In the genomic region with DNA sequence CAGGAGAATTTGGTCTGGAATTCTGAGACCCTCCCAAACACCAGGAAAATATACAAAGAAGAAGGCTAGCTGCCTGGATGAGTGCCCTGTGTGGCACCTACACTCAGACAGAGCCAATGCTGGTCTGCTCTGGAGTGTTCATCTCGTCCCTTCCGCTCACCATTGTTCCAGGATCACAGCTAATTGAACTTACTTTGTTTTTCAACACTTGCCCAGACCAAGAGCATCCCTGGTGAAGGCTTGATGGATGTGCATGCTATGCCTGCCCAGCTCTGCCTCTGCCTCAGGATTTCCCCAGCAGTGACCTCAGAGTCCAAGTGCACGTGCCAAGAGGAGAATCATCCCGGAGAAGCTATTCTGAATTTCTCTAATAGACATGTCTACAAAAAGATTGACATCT, we compare ENCODE assay signal across 14 mouse cellular contexts.
"Had no signal": no experiment of that assay in that cellular context is flagged by ENCODE, and none has a peak within 500 bp of the region (broad histone marks: within the 10 kb centered on the region; RNA-seq: fewer than 3 reads in every experiment).

No protein-coding gene starts in this region.

- H3K36me3 ChIP-seq: hindbrain, embryonic 15.5 days; limb, embryonic 12.5 days; liver, embryonic 13.5 days; neural tube, embryonic 15.5 days had no signal

- H3K9ac ChIP-seq: hindbrain, embryonic 15.5 days; limb, embryonic 12.5 days; liver, embryonic 13.5 days; liver, postnatal 0 days; neural tube, embryonic 15.5 days had no signal

- H3K4me2 ChIP-seq: hindbrain, embryonic 15.5 days; limb, embryonic 12.5 days; liver, embryonic 13.5 days; neural tube, embryonic 15.5 days had no signal

- H3K4me3 ChIP-seq: hindbrain, embryonic 15.5 days; limb, embryonic 12.5 days; liver, embryonic 13.5 days; myocyte; neural tube, embryonic 15.5 days had no signal

- H3K27ac ChIP-seq: hindbrain, embryonic 15.5 days; limb, embryonic 12.5 days; liver, embryonic 13.5 days; neural tube, embryonic 15.5 days; stomach, postnatal 0 days had no signal

- H3K4me1 ChIP-seq: hindbrain, embryonic 15.5 days; limb, embryonic 12.5 days; liver, embryonic 13.5 days had no signal

- H3K9me3 ChIP-seq: hindbrain, embryonic 15.5 days; limb, embryonic 12.5 days; liver, embryonic 13.5 days; neural tube, embryonic 15.5 days had no signal

- H3K27me3 ChIP-seq: hindbrain, embryonic 15.5 days; liver, embryonic 13.5 days; neural tube, embryonic 15.5 days had no signal

- DNase-seq: layer of hippocampus, adult 9-11 months; layer of hippocampus, postnatal 36 days; liver; liver, embryonic 13.5 days; liver, postnatal 0 days; midbrain, embryonic 14.5 days; right cerebral cortex, adult 18-20 months; right cerebral cortex, postnatal 25 days had no signal

- ATAC-seq: intestine, embryonic 16.5 days; liver, postnatal 0 days had no signal
